Mouse (Mus musculus): ENCODE results near the gene Plek. TPM values are rescaled to one million over a fixed set of nuclear protein-coding genes. Genes with fewer than 3 reads are reported as not detected.
A peak's percentile ranks its signal among the peaks of the same experiment; 100 is the strongest.

Gene Plek
- polyA plus RNA-seq, 1 experiment from 2014 or later = 7.8 TPM

- DNase-seq (ENCODE audit: low spot score) (peak; percentile 36), ATAC-seq (ENCODE audit: low FRiP score) (no peak)
- Histone ChIP-seq H3K36me3 (ENCODE audit: control insufficient read depth, insufficient read depth, low read length) (no peaks in the 10 kb centered on the region), H3K4me2 (replicated peaks; ENCODE audit: low read depth, low read length) (no peak overlapping the region), H3K27me3 (ENCODE audit: control insufficient read depth, insufficient read depth, low read length) (no peaks in the 10 kb centered on the region), H3K9me3 (ENCODE audit: control insufficient read depth, low read length) (no peaks in the 10 kb centered on the region), H3K4me1 (replicated peaks; ENCODE audit: control insufficient read depth, insufficient read depth, low read length) (no peaks in the 10 kb centered on the region), H3K4me3 (ENCODE audit: low read depth, low read length) (no peak overlapping the region), H3K27ac (ENCODE audit: low read depth, low read length) (no peak overlapping the region), H3K9ac (ENCODE audit: low read depth, low read length) (no peak overlapping the region)
- WGBS = 31% methylated on average over 1 of the region's 1 CpGs
Measured at GRCm38 (mm10) chr11:16948756-16949155, 103.4 kb downstream of the Plek start.

GRCm38 (mm10) chr11:16943016-16943415, 109.2 kb downstream of the Plek start:
- 80% methylated on average over 4 of the region's 4 CpGs for WGBS
- H3K36me3 ChIP-seq (ENCODE audit: control insufficient read depth, insufficient read depth, low read length) = no peaks in the 10 kb centered on the region
- DNase-seq (ENCODE audit: low spot score) (no peak), ATAC-seq (ENCODE audit: low FRiP score) (no peak)
- H3K27me3 ChIP-seq (ENCODE audit: control insufficient read depth, insufficient read depth, low read length) = no peaks in the 10 kb centered on the region
- no peaks in the 10 kb centered on the region for H3K9me3 ChIP-seq (ENCODE audit: control insufficient read depth, low read length)
- H3K4me3 ChIP-seq (ENCODE audit: low read depth, low read length) = no peak overlapping the region
- H3K4me1 ChIP-seq (replicated peaks; ENCODE audit: control insufficient read depth, insufficient read depth, low read length) = no peaks in the 10 kb centered on the region
- no peak overlapping the region for H3K9ac ChIP-seq (ENCODE audit: low read depth, low read length)
- H3K27ac ChIP-seq (ENCODE audit: low read depth, low read length) = no peak overlapping the region
- H3K4me2 ChIP-seq (replicated peaks; ENCODE audit: low read depth, low read length) = no peak overlapping the region

GRCm38 (mm10) chr11:16941973-16942452, 110.2 kb downstream of the Plek start:
- ATAC-seq (ENCODE audit: low FRiP score) (peak; percentile 49), DNase-seq (ENCODE audit: low spot score) (no peak)
- Histone ChIP-seq H3K9me3 (ENCODE audit: control insufficient read depth, low read length) (no peaks in the 10 kb centered on the region), H3K4me2 (replicated peaks; ENCODE audit: low read depth, low read length) (no peak overlapping the region), H3K27ac (ENCODE audit: low read depth, low read length) (no peak overlapping the region), H3K27me3 (ENCODE audit: control insufficient read depth, insufficient read depth, low read length) (no peaks in the 10 kb centered on the region), H3K9ac (ENCODE audit: low read depth, low read length) (no peak overlapping the region), H3K4me1 (replicated peaks; ENCODE audit: control insufficient read depth, insufficient read depth, low read length) (no peaks in the 10 kb centered on the region), H3K4me3 (ENCODE audit: low read depth, low read length) (no peak overlapping the region), H3K36me3 (ENCODE audit: control insufficient read depth, insufficient read depth, low read length) (no peaks in the 10 kb centered on the region)
- 70% methylated on average over 4 of the region's 4 CpGs for WGBS

GRCm38 (mm10) chr11:16941103-16941793, 110.9 kb downstream of the Plek start:
- peak; percentile 22 for DNase-seq (ENCODE audit: low spot score)
- Histone ChIP-seq H3K4me2 (replicated peaks; ENCODE audit: low read depth, low read length) (no peak overlapping the region), H3K36me3 (ENCODE audit: control insufficient read depth, insufficient read depth, low read length) (no peaks in the 10 kb centered on the region), H3K27ac (ENCODE audit: low read depth, low read length) (no peak overlapping the region), H3K9ac (ENCODE audit: low read depth, low read length) (no peak overlapping the region), H3K9me3 (ENCODE audit: control insufficient read depth, low read length) (no peaks in the 10 kb centered on the region), H3K4me3 (ENCODE audit: low read depth, low read length) (no peak overlapping the region), H3K27me3 (ENCODE audit: control insufficient read depth, insufficient read depth, low read length) (no peaks in the 10 kb centered on the region), H3K4me1 (replicated peaks; ENCODE audit: control insufficient read depth, insufficient read depth, low read length) (no peaks in the 10 kb centered on the region)
- peak; percentile 69 for ATAC-seq (ENCODE audit: low FRiP score)
- WGBS = 39% methylated on average over 4 of the region's 4 CpGs

- Histone ChIP-seq H3K4me1 (replicated peaks; ENCODE audit: control insufficient read depth, insufficient read depth, low read length) (no peaks in the 10 kb centered on the region), H3K27me3 (ENCODE audit: control insufficient read depth, insufficient read depth, low read length) (no peaks in the 10 kb centered on the region), H3K4me2 (replicated peaks; ENCODE audit: low read depth, low read length) (no peak overlapping the region), H3K27ac (ENCODE audit: low read depth, low read length) (no peak overlapping the region), H3K9me3 (ENCODE audit: control insufficient read depth, low read length) (no peaks in the 10 kb centered on the region), H3K4me3 (ENCODE audit: low read depth, low read length) (no peak overlapping the region), H3K9ac (ENCODE audit: low read depth, low read length) (no peak overlapping the region), H3K36me3 (ENCODE audit: control insufficient read depth, insufficient read depth, low read length) (no peaks in the 10 kb centered on the region)
- DNase-seq (ENCODE audit: low spot score) (no peak), ATAC-seq (ENCODE audit: low FRiP score) (no peak)
- WGBS = 62% methylated on average over 6 of the region's 6 CpGs
Measured at GRCm38 (mm10) chr11:16935577-16936236, 116.5 kb downstream of the Plek start.

- Histone ChIP-seq H3K4me3 (ENCODE audit: low read depth, low read length) (no peak overlapping the region), H3K9ac (ENCODE audit: low read depth, low read length) (no peak overlapping the region), H3K36me3 (ENCODE audit: control insufficient read depth, insufficient read depth, low read length) (no peaks in the 10 kb centered on the region), H3K4me1 (replicated peaks; ENCODE audit: control insufficient read depth, insufficient read depth, low read length) (no peaks in the 10 kb centered on the region), H3K27me3 (ENCODE audit: control insufficient read depth, insufficient read depth, low read length) (no peaks in the 10 kb centered on the region), H3K9me3 (ENCODE audit: control insufficient read depth, low read length) (no peaks in the 10 kb centered on the region), H3K27ac (ENCODE audit: low read depth, low read length) (no peak overlapping the region), H3K4me2 (replicated peaks; ENCODE audit: low read depth, low read length) (no peak overlapping the region)
- WGBS = 93% methylated on average over 3 of the region's 3 CpGs
- no peak for DNase-seq (ENCODE audit: low spot score)
- ATAC-seq (ENCODE audit: low FRiP score) = no peak
Measured at GRCm38 (mm10) chr11:16932159-16932558, 120.0 kb downstream of the Plek start.

Other genes starting within 250 kb of the Plek start
- 1.9 and 2.7 TPM in 2 replicates for gene Fbxo48, start 101.0 kb downstream of the Plek start, polyA plus RNA-seq (2014; fragmentation: Nextera tagmentation; extraction: Ambion mirVana)
- gene Cnrip1, start 795 bp downstream of the Plek start, polyA plus RNA-seq (2014; fragmentation: Nextera tagmentation; extraction: Ambion mirVana) = 26.6 and 27.6 TPM in 2 replicates
- gene Ppp3r1, start 106.9 kb upstream of the Plek start, polyA plus RNA-seq (2014; fragmentation: Nextera tagmentation; extraction: Ambion mirVana) = 110 and 118 TPM in 2 replicates
- gene Wdr92, start 129.7 kb upstream of the Plek start, polyA plus RNA-seq (2014; fragmentation: Nextera tagmentation; extraction: Ambion mirVana) = 33.9 and 35.2 TPM in 2 replicates
- gene Pno1, start 159.2 kb upstream of the Plek start, polyA plus RNA-seq (2014; fragmentation: Nextera tagmentation; extraction: Ambion mirVana) = 89.1 and 92.1 TPM in 2 replicates
- gene C1d, start 205.2 kb upstream of the Plek start, polyA plus RNA-seq (2014; fragmentation: Nextera tagmentation; extraction: Ambion mirVana) = 114 and 119 TPM in 2 replicates